Mouse (Mus musculus) R1 (cell line): Measurements from ENCODE around the gene Macf1.

Source experiments
- DNase-seq: peaks from one replicate; pipeline ENCODE4 v3.0.0-alpha.2; 2018; ENCODE audit warnings: low read depth, low spot score

Macf1 gene

GRCm38 (mm10) chr4:123598519-123599228 lies 85.5 kb downstream of the Macf1 start:
- DNase-seq: peak; percentile 34

GRCm38 (mm10) chr4:123594381-123594806 lies 89.8 kb downstream of the Macf1 start:
- no peak for DNase-seq

- DNase-seq: no peak
Observed at GRCm38 (mm10) chr4:123593664-123594063, 90.5 kb downstream of the Macf1 start.

- no peak for DNase-seq
Observed at GRCm38 (mm10) chr4:123592046-123592445, 92.1 kb downstream of the Macf1 start.

GRCm38 (mm10) chr4:123591026-123591635 lies 93.0 kb downstream of the Macf1 start:
- no peak for DNase-seq

GRCm38 (mm10) chr4:123589496-123589895 lies 94.7 kb downstream of the Macf1 start:
- no peak for DNase-seq

- DNase-seq: peak; percentile 78
Observed at GRCm38 (mm10) chr4:123588353-123589301, 95.5 kb downstream of the Macf1 start.

- no peak for DNase-seq
Observed at GRCm38 (mm10) chr4:123587616-123588015, 96.5 kb downstream of the Macf1 start.

GRCm38 (mm10) chr4:123584720-123585093 lies 99.5 kb downstream of the Macf1 start:
- DNase-seq: no peak

- DNase-seq: peak; percentile 28
Observed at GRCm38 (mm10) chr4:123584084-123584719, 100.0 kb downstream of the Macf1 start.

- no peak for DNase-seq
Observed at GRCm38 (mm10) chr4:123577469-123578088, 106.6 kb downstream of the Macf1 start.

GRCm38 (mm10) chr4:123572434-123573336 lies 111.5 kb downstream of the Macf1 start:
- DNase-seq: peak; percentile 62

- peak; percentile 20 for DNase-seq
Observed at GRCm38 (mm10) chr4:123571869-123572268, 112.3 kb downstream of the Macf1 start.

GRCm38 (mm10) chr4:123565291-123565861 lies 118.8 kb downstream of the Macf1 start:
- DNase-seq: peak; percentile 55

- DNase-seq: peak; percentile 65
Observed at GRCm38 (mm10) chr4:123564051-123564791, 119.9 kb downstream of the Macf1 start.

GRCm38 (mm10) chr4:123562177-123562815 lies 121.9 kb downstream of the Macf1 start:
- DNase-seq: no peak

- no peak for DNase-seq
Observed at GRCm38 (mm10) chr4:123560896-123561295, 123.3 kb downstream of the Macf1 start.

GRCm38 (mm10) chr4:123558496-123558895 lies 125.7 kb downstream of the Macf1 start:
- DNase-seq: no peak

GRCm38 (mm10) chr4:123555251-123555650 lies 128.9 kb downstream of the Macf1 start:
- DNase-seq: no peak
